Mouse (Mus musculus): Measurements from ENCODE around the gene Herc6. TPM values are rescaled to one million over a fixed set of nuclear protein-coding genes. Genes with fewer than 3 reads are reported as not detected.

Gene Herc6
- polyA plus RNA-seq, 1 experiment from 2014 or later: 5.4 TPM

DNA sequence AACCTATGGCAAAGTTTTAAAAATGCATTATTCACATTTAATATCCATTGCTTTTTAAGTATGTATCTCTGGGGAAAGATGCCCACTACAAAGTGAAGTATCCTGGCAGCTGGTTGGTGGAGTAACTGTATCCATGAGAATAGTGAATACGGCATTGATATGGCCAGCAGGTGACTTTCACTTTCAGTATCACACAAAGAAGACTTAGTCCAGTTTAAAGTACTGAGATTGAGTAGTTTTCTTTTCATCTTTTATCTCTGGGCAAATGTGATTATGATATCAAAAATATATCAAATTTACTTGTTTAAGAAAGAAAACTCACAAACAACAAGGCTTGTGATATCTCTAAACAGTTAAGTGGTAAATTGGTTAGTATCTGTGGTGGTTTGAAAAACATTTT, 125.9 kb downstream of the Herc6 start:
- Histone ChIP-seq H3K4me3 (no peak overlapping the region), H3K36me3 (no peaks in the 10 kb centered on the region), H3K27me3 (ENCODE audit: insufficient read depth, poor library complexity, severe bottlenecking) (no peaks in the 10 kb centered on the region), H3K27ac (no peak overlapping the region), H3K9me3 (no peaks in the 10 kb centered on the region), H3K4me1 (no peaks in the 10 kb centered on the region; the same call in 1 of the 2 replicates)
- 90% methylated on average over 1 of the region's 1 CpGs for WGBS
- no peak for DNase-seq (ENCODE audit: low spot score)

DNA sequence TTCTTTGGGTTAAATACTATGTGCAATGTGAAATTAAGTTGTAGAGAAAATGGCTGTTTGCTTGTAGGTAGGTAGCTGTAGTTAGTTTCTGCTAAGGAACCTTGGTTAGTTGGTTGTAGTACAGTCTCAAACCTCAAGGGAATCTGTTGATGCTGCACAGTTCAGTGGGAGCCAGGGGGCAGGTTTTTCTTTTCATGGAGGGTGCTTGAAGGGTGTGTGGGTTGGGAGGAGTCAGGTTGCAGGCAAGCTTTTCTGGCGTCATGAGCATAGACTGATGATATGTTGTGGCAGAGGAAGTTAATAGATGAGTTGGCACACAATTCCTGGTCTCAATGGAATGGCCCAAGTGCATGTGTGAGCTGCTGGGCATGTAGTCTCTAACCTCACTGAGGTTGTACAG, 130.9 kb downstream of the Herc6 start:
- Histone ChIP-seq H3K27ac (no peak overlapping the region), H3K9me3 (no peaks in the 10 kb centered on the region), H3K36me3 (peaks cover 6% of the 10 kb centered on the region; the same call in 1 of the 2 replicates), H3K27me3 (ENCODE audit: insufficient read depth, poor library complexity, severe bottlenecking) (no peaks in the 10 kb centered on the region), H3K4me3 (no peak overlapping the region), H3K4me1 (no peaks in the 10 kb centered on the region)
- WGBS: 30% methylated on average over 1 of the region's 1 CpGs
- no peak for DNase-seq (ENCODE audit: low spot score)

Other genes starting within 250 kb of the Herc6 start
- not detected in 2 replicates for gene Vmn1r17, start 217.3 kb upstream of the Herc6 start, polyA plus RNA-seq (2016; fragmentation: Nextera tagmentation; extraction: Ambion mirVana)
- not detected in 2 replicates for gene Vmn1r18, start 185.2 kb upstream of the Herc6 start, polyA plus RNA-seq (2016; fragmentation: Nextera tagmentation; extraction: Ambion mirVana)
- not detected in 2 replicates for gene Vmn1r19, start 177.2 kb upstream of the Herc6 start, polyA plus RNA-seq (2016; fragmentation: Nextera tagmentation; extraction: Ambion mirVana)
- gene Vmn1r20, start 152.1 kb upstream of the Herc6 start, polyA plus RNA-seq (2016; fragmentation: Nextera tagmentation; extraction: Ambion mirVana): not detected in 2 replicates
- gene Ppm1k, start 45.5 kb upstream of the Herc6 start, polyA plus RNA-seq (2016; fragmentation: Nextera tagmentation; extraction: Ambion mirVana): 9.2 and 14.1 TPM in 2 replicates
- 23.5 and 28.4 TPM in 2 replicates for gene Pyurf, start 111.1 kb downstream of the Herc6 start, polyA plus RNA-seq (2016; fragmentation: Nextera tagmentation; extraction: Ambion mirVana)
- 20.6 and 22.2 TPM in 2 replicates for gene Lancl2, start 121.5 kb downstream of the Herc6 start, polyA plus RNA-seq (2016; fragmentation: Nextera tagmentation; extraction: Ambion mirVana)
- gene Vopp1, start 244.2 kb downstream of the Herc6 start, polyA plus RNA-seq (2016; fragmentation: Nextera tagmentation; extraction: Ambion mirVana): 37.0 and 39.1 TPM in 2 replicates

Measured in heart, embryonic 10.5 days (tissue).